Mouse (Mus musculus) embryonic facial prominence, embryonic 14.5 days (tissue): ENCODE data around the gene F7. TPM values are rescaled to one million over a fixed set of nuclear protein-coding genes. Genes with fewer than 3 reads are reported as not detected.
A peak's percentile ranks its signal among the peaks of the same experiment; 100 is the strongest.

ENCODE experiments used
- ATAC-seq: fragments of 200-750 bp; cut with Nextera tagmentation; 2 replicates; pipeline ENCODE4 v1.8.0; 2017; ENCODE audit warnings: low read depth, moderate number of reproducible peaks, moderate TSS enrichment
- DNase-seq: peaks from one replicate; pipeline ENCODE4 v3.0.0-alpha.2; 2015; ENCODE audit warnings: low spot score
- H3K27ac ChIP-seq: fragments of 300-500 bp; sonication (generic); replicated peaks from 2 replicates; pipeline ENCODE4 v1.5.1; 2014; ENCODE audit warnings: low read depth, mild to moderate bottlenecking, low read length, moderate library complexity
- H3K27me3 ChIP-seq: fragments of 300-500 bp; sonication (generic); replicated peaks from 2 replicates; pipeline ENCODE4 v1.6.1; 2014; ENCODE audit warnings: low read length; ENCODE audit not compliant: control insufficient read depth, insufficient read depth
- H3K36me3 ChIP-seq: fragments of 300-500 bp; sonication (generic); 2 replicates; pipeline ENCODE4 v1.6.1; 2014; ENCODE audit warnings: low read length, mixed read lengths; ENCODE audit not compliant: control insufficient read depth, insufficient read depth
- H3K4me1 ChIP-seq: fragments of 300-500 bp; sonication (generic); 2 replicates; pipeline ENCODE4 v1.6.1; 2014; ENCODE audit warnings: antibody characterized with exemption, low read length; ENCODE audit not compliant: control insufficient read depth, insufficient read depth
- H3K4me2 ChIP-seq: fragments of 300-500 bp; sonication (generic); 2 replicates; pipeline ENCODE4 v1.6.1; 2014; ENCODE audit warnings: low read depth, mild to moderate bottlenecking, low read length, moderate library complexity, mixed read lengths
- H3K4me3 ChIP-seq: fragments of 300-500 bp; sonication (generic); 2 replicates; pipeline ENCODE4 v1.5.1; 2014; ENCODE audit warnings: low read depth, mild to moderate bottlenecking, low read length
- H3K9ac ChIP-seq: fragments of 300-500 bp; sonication (generic); 2 replicates; pipeline ENCODE4 v1.6.1; 2014; ENCODE audit warnings: low read depth, mild to moderate bottlenecking, low read length, moderate library complexity, mixed read lengths
- H3K9me3 ChIP-seq: fragments of 300-500 bp; sonication (generic); 2 replicates; pipeline ENCODE4 v1.6.1; 2016; ENCODE audit warnings: low read length; ENCODE audit not compliant: control insufficient read depth
- WGBS: fragments of 180-500 bp; shearing (Covaris S2); extraction: QIAGEN DNeasy Blood & Tissue Kit; methylation state at CpG from one replicate; pipeline ENCODE4 v1.1.7; 2014; 5-methylcytosine and 5-hydroxymethylcytosine counted together
- polyA plus RNA-seq: library from polyadenylated mRNA; unstranded; fragments of >200 nt; fragmentation: Nextera tagmentation; extraction: Ambion mirVana; gene quantifications from 2 replicates; pipeline ENCODE4 v1.2.1, GENCODE M21; 2014

The F7 gene
- polyA plus RNA-seq, 1 experiment from 2014 or later: not detected

DNA sequence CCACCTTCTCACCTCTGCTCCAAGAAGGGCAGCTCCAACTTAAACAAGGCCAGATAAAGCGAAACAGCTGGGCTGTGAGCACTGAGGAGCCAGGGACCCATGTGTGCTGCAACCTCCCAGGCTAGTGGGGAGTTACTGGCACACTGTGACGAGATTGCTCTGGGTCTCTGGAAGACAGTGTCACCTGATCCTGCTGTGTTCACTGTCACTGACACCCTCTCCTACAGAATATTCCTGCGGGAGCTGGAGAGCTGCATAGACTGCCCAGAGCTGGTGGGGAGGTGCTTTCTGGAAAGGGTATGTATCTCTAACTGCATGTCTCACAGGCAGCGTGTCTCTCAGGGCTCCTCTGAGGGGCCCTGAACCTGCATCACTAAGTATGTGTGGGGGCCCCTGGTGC, 18.4 kb upstream of the F7 start:
- Histone ChIP-seq H3K4me2 (no peak overlapping the region), H3K4me1 (no peaks in the 10 kb centered on the region), H3K27me3 (no peaks in the 10 kb centered on the region), H3K27ac (no peak overlapping the region), H3K9ac (no peak overlapping the region), H3K9me3 (peaks cover 6% of the 10 kb centered on the region; the same call in 1 of the 2 replicates), H3K36me3 (peaks cover 76% of the 10 kb centered on the region), H3K4me3 (no peak overlapping the region)
- ATAC-seq: no peak
- WGBS: 51% methylated on average over 4 of the region's 4 CpGs
- no peak for DNase-seq

DNA sequence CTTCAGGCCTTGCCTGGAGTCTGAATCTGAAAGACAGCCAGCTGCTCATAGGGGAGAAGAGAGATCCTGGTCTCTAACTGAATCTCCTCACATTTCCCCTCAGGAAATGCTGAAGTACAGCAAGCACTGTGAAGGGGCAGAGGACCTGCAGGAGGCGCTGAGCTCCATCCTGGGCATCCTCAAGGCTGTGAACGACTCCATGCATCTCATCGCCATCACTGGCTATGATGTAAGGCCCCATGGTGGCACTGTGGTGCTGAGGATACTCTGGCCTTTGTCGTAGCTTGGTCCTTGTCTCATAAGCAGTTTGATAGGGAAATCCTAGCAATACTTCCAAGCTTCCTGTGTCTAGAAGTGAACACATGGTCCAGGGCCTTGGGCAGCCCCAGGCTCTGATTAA, 15.5 kb upstream of the F7 start:
- H3K4me3 ChIP-seq: no peak overlapping the region
- WGBS: 78% methylated on average over 4 of the region's 4 CpGs
- no peaks in the 10 kb centered on the region for H3K4me1 ChIP-seq
- DNase-seq (no peak), ATAC-seq (no peak)
- no peak overlapping the region for H3K4me2 ChIP-seq
- no peak overlapping the region for H3K9ac ChIP-seq
- peaks cover 67% of the 10 kb centered on the region for H3K36me3 ChIP-seq
- no peak overlapping the region for H3K27ac ChIP-seq
- peaks cover 6% of the 10 kb centered on the region; the same call in 1 of the 2 replicates for H3K9me3 ChIP-seq
- H3K27me3 ChIP-seq: no peaks in the 10 kb centered on the region

DNA sequence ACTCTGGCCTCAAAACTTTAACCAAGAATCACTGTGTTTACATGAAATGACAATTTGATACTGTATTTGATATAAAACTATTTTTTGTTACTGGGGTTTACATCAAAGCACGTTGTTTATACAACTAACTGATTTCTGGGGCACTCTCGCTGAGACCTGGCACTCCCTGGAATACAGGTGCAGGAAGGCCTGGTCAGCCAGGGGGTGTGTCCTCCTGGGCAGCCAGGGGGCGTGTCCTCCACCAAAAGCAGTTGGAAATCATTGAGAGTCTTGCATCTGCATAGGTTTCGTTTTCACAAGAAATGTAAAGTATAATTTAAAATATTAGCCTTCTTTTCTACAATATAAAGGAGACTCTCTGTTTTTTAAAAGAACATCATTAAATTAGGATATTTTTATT, 6.3 kb upstream of the F7 start:
- H3K27me3 ChIP-seq: no peaks in the 10 kb centered on the region
- DNase-seq: no peak
- H3K4me3 ChIP-seq: no peak overlapping the region
- H3K4me1 ChIP-seq: no peaks in the 10 kb centered on the region
- no peak for ATAC-seq
- no peak overlapping the region for H3K9ac ChIP-seq
- no peak overlapping the region for H3K27ac ChIP-seq
- H3K36me3 ChIP-seq: 0 out of 2 replicates have a peak, but pooled peaks cover 5% of the 10 kb centered on the region
- no peak overlapping the region for H3K4me2 ChIP-seq
- H3K9me3 ChIP-seq: no peaks in the 10 kb centered on the region
- WGBS: 54% methylated on average over 4 of the region's 4 CpGs

DNA sequence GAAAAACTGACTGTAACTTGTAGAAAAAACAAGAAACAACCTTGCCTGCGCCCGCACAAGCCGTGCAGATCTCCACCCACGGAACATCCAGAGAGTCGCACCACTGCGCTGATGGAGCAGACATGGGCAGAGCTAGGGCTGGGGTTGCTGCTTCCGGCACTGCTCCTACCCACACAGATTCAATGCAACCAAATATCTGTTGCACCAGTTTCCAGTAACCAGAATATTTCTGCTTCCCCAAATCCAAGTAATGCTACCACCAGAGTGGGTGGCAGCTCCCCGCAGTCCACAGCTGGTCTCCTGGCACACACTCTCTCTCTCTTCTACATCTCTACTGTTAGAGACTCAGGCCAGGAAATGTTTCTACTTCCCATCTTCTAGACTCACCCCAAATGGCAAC, 4.0 kb upstream of the F7 start:
- WGBS: 93% methylated on average over 8 of the region's 8 CpGs
- H3K27ac ChIP-seq: no peak overlapping the region
- no peaks in the 10 kb centered on the region for H3K9me3 ChIP-seq
- H3K4me2 ChIP-seq: no peak overlapping the region
- no peaks in the 10 kb centered on the region for H3K27me3 ChIP-seq
- 0 out of 2 replicates have a peak, but pooled peaks cover 2% of the 10 kb centered on the region for H3K36me3 ChIP-seq
- no peaks in the 10 kb centered on the region for H3K4me1 ChIP-seq
- ATAC-seq (no peak), DNase-seq (no peak)
- H3K9ac ChIP-seq: no peak overlapping the region
- H3K4me3 ChIP-seq: no peak overlapping the region

DNA sequence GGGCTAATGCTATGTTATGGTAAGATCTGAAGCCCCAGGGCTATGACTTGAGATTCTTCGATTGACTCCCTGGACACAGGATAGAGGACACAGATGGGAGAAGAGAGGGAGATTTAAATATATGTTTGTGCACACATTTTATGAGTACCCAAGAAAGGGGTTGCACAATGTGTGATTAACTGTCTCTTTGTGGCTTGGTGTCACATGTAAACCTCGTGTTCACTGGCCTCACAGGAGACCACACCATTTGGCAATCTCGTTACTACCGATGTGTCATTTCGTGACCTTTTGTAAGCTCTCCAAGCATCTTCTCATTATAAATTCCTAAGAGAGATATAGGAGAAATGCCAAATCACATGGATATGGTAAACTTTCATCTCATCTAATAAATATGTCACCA, 1.8 kb downstream of the F7 start:
- ATAC-seq (no peak), DNase-seq (no peak)
- no peaks in the 10 kb centered on the region for H3K9me3 ChIP-seq
- no peak overlapping the region for H3K4me3 ChIP-seq
- no peak overlapping the region for H3K9ac ChIP-seq
- H3K27me3 ChIP-seq: no peaks in the 10 kb centered on the region
- H3K27ac ChIP-seq: no peak overlapping the region
- no peak overlapping the region for H3K4me2 ChIP-seq
- H3K36me3 ChIP-seq: no peaks in the 10 kb centered on the region
- H3K4me1 ChIP-seq: no peaks in the 10 kb centered on the region
- 88% methylated on average over 5 of the region's 5 CpGs for WGBS

DNA sequence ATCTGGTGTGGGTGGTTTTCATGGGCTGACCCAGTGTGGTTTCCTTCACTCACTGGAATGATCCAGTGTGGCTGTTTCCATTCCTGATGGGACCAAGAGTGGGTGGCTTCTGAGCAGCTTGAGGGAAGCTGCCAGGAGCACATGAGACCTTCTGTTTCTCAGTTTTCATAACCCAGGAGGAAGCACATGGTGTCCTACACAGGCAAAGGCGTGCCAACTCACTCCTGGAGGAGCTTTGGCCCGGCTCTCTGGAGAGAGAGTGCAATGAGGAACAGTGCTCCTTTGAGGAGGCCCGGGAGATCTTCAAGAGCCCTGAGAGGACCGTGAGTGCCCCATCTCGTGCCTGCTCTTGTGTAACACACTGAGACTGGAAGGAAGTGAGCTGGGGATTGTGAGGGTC, 2.6 kb downstream of the F7 start:
- ATAC-seq (no peak), DNase-seq (no peak)
- Histone ChIP-seq H3K36me3 (no peaks in the 10 kb centered on the region), H3K9ac (no peak overlapping the region), H3K4me1 (no peaks in the 10 kb centered on the region), H3K27me3 (no peaks in the 10 kb centered on the region), H3K9me3 (no peaks in the 10 kb centered on the region), H3K4me3 (no peak overlapping the region), H3K4me2 (no peak overlapping the region), H3K27ac (no peak overlapping the region)
- 51% methylated on average over 5 of the region's 5 CpGs for WGBS

DNA sequence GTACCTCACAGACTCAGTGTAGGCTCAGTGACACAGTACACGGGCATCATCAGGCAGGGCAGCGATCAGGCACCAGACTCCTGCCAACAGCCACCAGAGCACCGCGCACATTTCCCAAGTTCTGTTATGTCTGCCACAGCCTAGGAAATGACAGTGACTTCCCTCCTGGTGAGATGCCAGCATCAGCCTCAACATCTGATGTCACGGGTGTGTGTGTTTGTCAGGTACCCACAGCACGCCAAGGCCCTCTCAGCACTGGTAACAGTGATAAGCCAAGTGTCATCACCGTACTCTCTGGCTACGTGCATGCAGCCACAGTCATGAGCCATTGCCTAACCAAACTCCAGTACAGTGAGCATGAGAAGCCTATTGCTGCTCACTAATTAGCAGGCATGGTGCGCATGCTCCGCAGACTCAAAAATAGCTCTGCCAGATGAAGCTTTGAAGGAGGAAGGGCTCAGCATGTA, 10.5 kb downstream of the F7 start:
- H3K4me2 ChIP-seq: no peak overlapping the region
- no peak overlapping the region for H3K9ac ChIP-seq
- H3K4me3 ChIP-seq: no peak overlapping the region
- DNase-seq: peak; percentile 24
- H3K9me3 ChIP-seq: no peaks in the 10 kb centered on the region
- no peaks in the 10 kb centered on the region for H3K36me3 ChIP-seq
- ATAC-seq: no peak
- no peaks in the 10 kb centered on the region for H3K27me3 ChIP-seq
- WGBS: 86% methylated on average over 10 of the region's 10 CpGs
- no peak overlapping the region for H3K27ac ChIP-seq
- H3K4me1 ChIP-seq: no peaks in the 10 kb centered on the region

DNA sequence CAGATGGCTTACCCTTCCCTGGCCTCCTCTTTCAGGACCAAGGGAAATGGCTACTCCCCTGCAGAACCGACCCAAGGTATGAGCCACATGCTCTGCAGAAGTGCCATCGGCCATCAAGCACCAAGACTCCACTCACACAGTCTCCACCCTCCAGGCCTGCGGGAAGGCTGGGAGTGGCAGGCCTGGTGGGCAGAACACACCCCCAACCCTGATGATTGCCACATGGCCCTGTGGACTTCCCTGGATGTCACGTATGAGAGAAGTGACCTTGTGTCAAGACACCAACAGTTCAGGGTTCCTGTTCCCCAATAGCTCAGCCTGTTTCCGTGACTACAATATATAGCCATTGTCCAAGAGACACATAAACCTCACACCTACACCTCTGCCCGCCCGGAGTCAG, 11.2 kb downstream of the F7 start, which contains the start of gene F10:
TSS of gene F10 (plus strand) at position 294 of the 400 bp plus-strand sequence.
- ATAC-seq (no peak), DNase-seq (no peak)
- Histone ChIP-seq H3K4me3 (no peak within 1 kb of the TSS), H3K36me3 (no peaks in the 10 kb centered on the region), H3K4me1 (no peaks in the 10 kb centered on the region), H3K9ac (no peak within 1 kb of the TSS), H3K4me2 (no peak within 1 kb of the TSS), H3K9me3 (no peaks in the 10 kb centered on the region), H3K27me3 (no peaks in the 10 kb centered on the region), H3K27ac (no peak within 1 kb of the TSS)
- 61% methylated on average over 7 of the region's 7 CpGs for WGBS

DNA sequence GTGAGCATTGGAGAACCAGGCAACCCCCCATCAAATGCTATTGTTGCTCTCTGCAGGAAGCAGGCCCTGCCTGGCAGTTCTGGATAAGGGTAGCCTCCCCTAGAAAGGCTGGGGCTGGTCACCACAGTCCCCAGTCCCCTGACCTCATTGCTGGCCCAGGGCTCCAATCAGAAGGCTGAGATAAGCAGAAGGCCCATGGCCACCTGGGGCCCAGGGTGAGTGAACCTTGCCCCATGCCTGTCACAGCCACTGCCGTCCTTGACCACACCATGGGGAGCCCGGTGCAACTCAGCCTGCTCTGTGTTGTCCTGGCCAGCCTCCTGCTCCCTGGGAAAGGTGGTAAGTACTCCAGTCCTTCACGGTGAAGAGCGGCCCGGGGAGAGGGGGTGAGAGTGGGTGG, 11.7 kb downstream of the F7 start:
- Histone ChIP-seq H3K9me3 (no peaks in the 10 kb centered on the region), H3K27ac (no peak overlapping the region), H3K36me3 (no peaks in the 10 kb centered on the region), H3K4me1 (no peaks in the 10 kb centered on the region), H3K9ac (no peak overlapping the region), H3K27me3 (no peaks in the 10 kb centered on the region), H3K4me3 (no peak overlapping the region), H3K4me2 (no peak overlapping the region)
- WGBS: 44% methylated on average over 5 of the region's 5 CpGs
- no peak for DNase-seq
- no peak for ATAC-seq
